29 mouse cellular contexts compared by ENCODE assay signal in genomic region chr1:187920156-187920777, GRCm38 (mm10).
DNase-seq lines count a peak whose midpoint lies in the region; ATAC-seq and TF ChIP-seq lines count a peak whose summit lies in the region.
"Had no signal": no experiment of that assay in that cellular context is flagged by ENCODE, and none has a peak within 500 bp of the region (broad histone marks: within the 10 kb centered on the region; RNA-seq: fewer than 3 reads in every experiment).

No protein-coding gene starts in this region.

- TF ChIP-seq POLR2A in brain, embryonic 14.5 days (IDR thresholded peaks at IDR 0.05; ENCODE audit: borderline replicate concordance, extremely low read depth, insufficient read depth, insufficient read length, poor library complexity, severe bottlenecking) = no peak

- no peak for TF ChIP-seq CTCF in gastrocnemius, adult 2 months (IDR thresholded peaks at IDR 0.05)
- TF ChIP-seq CTCF in brain, embryonic 14.5 days (IDR thresholded peaks at IDR 0.05; ENCODE audit: borderline replicate concordance, extremely low read depth, insufficient read depth, insufficient read length) = no peak

- no peak for DNase-seq in gastrocnemius, adult 2 months
- DNase-seq in gastrocnemius, postnatal 10 days = no peak
- peak; percentile 85 for DNase-seq in brain, embryonic 14.5 days (ENCODE audit: low read depth)
- no peak for DNase-seq in kidney, postnatal 10 days
- DNase-seq: adrenal gland, adult 2 months; adrenal gland, postnatal 14 days; B cell, adult 2 months; cerebellum, adult 11-12 months; cerebellum, adult 8-10 months; cerebellum, postnatal 14 days; forebrain, postnatal 0 days; gastrocnemius, postnatal 36 days; heart, postnatal 10 days; heart, postnatal 36 days; kidney, adult 11 months; kidney, adult 8-10 months had no signal

- H3K27ac ChIP-seq in forebrain, embryonic 12.5 days = no peak overlapping the region
- H3K27ac ChIP-seq in forebrain, embryonic 15.5 days (replicated peaks) = no peak overlapping the region
- no peak overlapping the region for H3K27ac ChIP-seq in gastrocnemius, adult 2 months
- H3K27ac ChIP-seq: embryonic facial prominence, embryonic 12.5 days; embryonic facial prominence, embryonic 15.5 days; heart, embryonic 15.5 days; hindbrain, embryonic 10.5 days; hindbrain, embryonic 13.5 days; intestine, embryonic 15.5 days had no signal

- intact Hi-C loops in gastrocnemius, adult 2 months (cut with DNase I) = no loop called here

- H3K36me3 ChIP-seq in forebrain, embryonic 12.5 days (replicated peaks) = no peaks in the 10 kb centered on the region
- H3K36me3 ChIP-seq in forebrain, embryonic 15.5 days = no peaks in the 10 kb centered on the region
- H3K36me3 ChIP-seq: embryonic facial prominence, embryonic 12.5 days; embryonic facial prominence, embryonic 15.5 days; G1E; heart, embryonic 12.5 days; heart, embryonic 15.5 days; hindbrain, embryonic 10.5 days; hindbrain, embryonic 13.5 days; intestine, embryonic 15.5 days had no signal

- H3K9ac ChIP-seq in forebrain, embryonic 12.5 days = no peak overlapping the region
- no peak overlapping the region for H3K9ac ChIP-seq in forebrain, embryonic 15.5 days (replicated peaks)
- H3K9ac ChIP-seq: embryonic facial prominence, embryonic 12.5 days; embryonic facial prominence, embryonic 15.5 days; forebrain, postnatal 0 days; heart, embryonic 12.5 days; heart, embryonic 15.5 days; hindbrain, embryonic 13.5 days; intestine, embryonic 15.5 days had no signal

- H3K4me1 ChIP-seq in forebrain, embryonic 12.5 days = peaks cover 11% of the 10 kb centered on the region
- peaks cover 7% of the 10 kb centered on the region; the same call in 1 of the 2 replicates for H3K4me1 ChIP-seq in forebrain, embryonic 15.5 days
- H3K4me1 ChIP-seq: embryonic facial prominence, embryonic 12.5 days; embryonic facial prominence, embryonic 15.5 days; hindbrain, embryonic 10.5 days; intestine, embryonic 15.5 days had no signal

- no peaks in the 10 kb centered on the region for H3K9me3 ChIP-seq in forebrain, embryonic 12.5 days
- H3K9me3 ChIP-seq in forebrain, embryonic 15.5 days = no peaks in the 10 kb centered on the region
- H3K9me3 ChIP-seq: embryonic facial prominence, embryonic 12.5 days; embryonic facial prominence, embryonic 15.5 days; heart, embryonic 12.5 days; heart, embryonic 15.5 days; hindbrain, embryonic 10.5 days; hindbrain, embryonic 13.5 days; intestine, embryonic 15.5 days had no signal

- peaks cover 16% of the 10 kb centered on the region for H3K27me3 ChIP-seq in forebrain, embryonic 12.5 days
- H3K27me3 ChIP-seq in forebrain, embryonic 15.5 days = no peaks in the 10 kb centered on the region
- H3K27me3 ChIP-seq: CH12.LX; embryonic facial prominence, embryonic 12.5 days; embryonic facial prominence, embryonic 15.5 days; heart, embryonic 12.5 days; heart, embryonic 15.5 days; hindbrain, embryonic 13.5 days; intestine, embryonic 15.5 days; Patski had no signal

- WGBS in forebrain, embryonic 12.5 days = 53% methylated on average over 5 of the region's 5 CpGs
- WGBS in forebrain, embryonic 15.5 days = 23% methylated on average over 5 of the region's 5 CpGs

- H3K4me3 ChIP-seq in forebrain, embryonic 12.5 days (replicated peaks) = no peak overlapping the region
- no peak overlapping the region for H3K4me3 ChIP-seq in forebrain, embryonic 15.5 days
- peak overlapping the region; percentile 56 for H3K4me3 ChIP-seq in gastrocnemius, adult 2 months
- H3K4me3 ChIP-seq: embryonic facial prominence, embryonic 12.5 days; embryonic facial prominence, embryonic 15.5 days; heart, embryonic 12.5 days; heart, embryonic 15.5 days; hindbrain, embryonic 10.5 days; hindbrain, embryonic 13.5 days; intestine, embryonic 15.5 days had no signal

- no peak overlapping the region for H3K4me2 ChIP-seq in forebrain, embryonic 12.5 days
- no peak overlapping the region for H3K4me2 ChIP-seq in forebrain, embryonic 15.5 days (replicated peaks)
- H3K4me2 ChIP-seq: embryonic facial prominence, embryonic 12.5 days; embryonic facial prominence, embryonic 15.5 days; heart, embryonic 12.5 days; heart, embryonic 15.5 days; hindbrain, embryonic 13.5 days; intestine, embryonic 15.5 days had no signal

- ATAC-seq in forebrain, embryonic 12.5 days (ENCODE audit: low FRiP score) = peak; percentile 67; the same call in 1 of the 2 replicates
- ATAC-seq in forebrain, embryonic 15.5 days (replicated peaks) = no peak
- ATAC-seq: forebrain, postnatal 0 days; hindbrain, embryonic 16.5 days; intestine, embryonic 15.5 days; Patski had no signal
